Mouse (Mus musculus) hindbrain, embryonic 11.5 days (tissue): ENCODE results near the gene Gls. TPM values are rescaled to one million over a fixed set of nuclear protein-coding genes. Genes with fewer than 3 reads are reported as not detected.

Experiments used
- ATAC-seq: fragments of 200-750 bp; cut with Nextera tagmentation; 2 replicates; pipeline ENCODE4 v1.8.0; 2017; ENCODE audit warnings: mild to moderate bottlenecking, moderate TSS enrichment, moderate library complexity; ENCODE audit not compliant: low FRiP score
- DNase-seq: peaks from one replicate; pipeline ENCODE4 v3.0.0-alpha.2; 2015; ENCODE audit warnings: low spot score
- H3K27ac ChIP-seq: fragments of 300-500 bp; sonication (generic); 2 replicates; pipeline ENCODE4 v1.5.1; 2014; ENCODE audit warnings: mild to moderate bottlenecking, low read depth, low read length
- H3K27me3 ChIP-seq: fragments of 300-500 bp; sonication (generic); 2 replicates; pipeline ENCODE4 v1.6.1; 2014; ENCODE audit warnings: mild to moderate bottlenecking, low read length, moderate library complexity, mixed read lengths; ENCODE audit not compliant: control insufficient read depth, insufficient read depth
- H3K36me3 ChIP-seq: fragments of 300-500 bp; sonication (generic); 2 replicates; pipeline ENCODE4 v1.6.1; 2014; ENCODE audit warnings: mild to moderate bottlenecking, low read length, moderate library complexity, mixed read lengths; ENCODE audit not compliant: control insufficient read depth, insufficient read depth
- H3K4me1 ChIP-seq: fragments of 300-500 bp; sonication (generic); replicated peaks from 2 replicates; pipeline ENCODE4 v1.6.1; 2014; ENCODE audit warnings: low read length, mixed read lengths; ENCODE audit not compliant: control insufficient read depth, insufficient read depth
- H3K4me2 ChIP-seq: fragments of 300-500 bp; sonication (generic); replicated peaks from 2 replicates; pipeline ENCODE4 v1.6.1; 2014; ENCODE audit warnings: mild to moderate bottlenecking, low read depth, low read length
- H3K4me3 ChIP-seq: fragments of 300-500 bp; sonication (generic); 2 replicates; pipeline ENCODE4 v1.5.1; 2014; ENCODE audit warnings: low read depth, low read length
- H3K9ac ChIP-seq: fragments of 300-500 bp; sonication (generic); 2 replicates; pipeline ENCODE4 v1.6.1; 2014; ENCODE audit warnings: low read depth, low read length
- H3K9me3 ChIP-seq: fragments of 300-500 bp; sonication (generic); 2 replicates; pipeline ENCODE4 v1.6.1; 2016; ENCODE audit warnings: low read length; ENCODE audit not compliant: control insufficient read depth
- WGBS: fragments of 180-500 bp; shearing (Covaris S2); extraction: QIAGEN DNeasy Blood & Tissue Kit; methylation state at CpG from one replicate; pipeline ENCODE4 v1.1.7; 2014; 5-methylcytosine and 5-hydroxymethylcytosine counted together
- polyA plus RNA-seq: library from polyadenylated mRNA; unstranded; fragments of >200 nt; fragmentation: Nextera tagmentation; extraction: Ambion mirVana; gene quantifications from 2 replicates; pipeline ENCODE4 v1.2.1, GENCODE M21; 2014

Gene Gls
- polyA plus RNA-seq, 1 experiment from 2014 or later: 36.5 TPM

- ATAC-seq (no peak), DNase-seq (no peak)
- WGBS: 91% methylated on average over 8 of the region's 8 CpGs
- Histone ChIP-seq H3K4me2 (no peak overlapping the region), H3K36me3 (no peaks in the 10 kb centered on the region), H3K27me3 (no peaks in the 10 kb centered on the region), H3K9me3 (no peaks in the 10 kb centered on the region), H3K4me1 (no peaks in the 10 kb centered on the region), H3K27ac (no peak overlapping the region), H3K9ac (no peak overlapping the region), H3K4me3 (no peak overlapping the region)
Observed at GRCm38 (mm10) chr1:52154890-52155289, 78.1 kb downstream of the Gls start.

- Histone ChIP-seq H3K9ac (no peak overlapping the region), H3K36me3 (no peaks in the 10 kb centered on the region), H3K27me3 (no peaks in the 10 kb centered on the region), H3K4me3 (no peak overlapping the region), H3K4me2 (no peak overlapping the region), H3K4me1 (no peaks in the 10 kb centered on the region), H3K9me3 (no peaks in the 10 kb centered on the region), H3K27ac (no peak overlapping the region)
- WGBS: 33% methylated on average over 3 of the region's 3 CpGs
- ATAC-seq (no peak), DNase-seq (no peak)
Observed at GRCm38 (mm10) chr1:52152936-52153335, 80.1 kb downstream of the Gls start.

GRCm38 (mm10) chr1:52152369-52152768 lies 80.7 kb downstream of the Gls start:
- Histone ChIP-seq H3K4me3 (no peak overlapping the region), H3K27ac (no peak overlapping the region), H3K4me1 (no peaks in the 10 kb centered on the region), H3K9ac (no peak overlapping the region), H3K9me3 (no peaks in the 10 kb centered on the region), H3K4me2 (no peak overlapping the region), H3K36me3 (no peaks in the 10 kb centered on the region), H3K27me3 (no peaks in the 10 kb centered on the region)
- WGBS: 75% methylated on average over 13 of the region's 13 CpGs
- DNase-seq (no peak), ATAC-seq (no peak)

GRCm38 (mm10) chr1:52151166-52151565 lies 81.9 kb downstream of the Gls start:
- no peak for ATAC-seq
- no peaks in the 10 kb centered on the region for H3K27me3 ChIP-seq

GRCm38 (mm10) chr1:52150676-52151075 lies 82.4 kb downstream of the Gls start:
- WGBS: 66% methylated on average over 11 of the region's 11 CpGs
- no peak overlapping the region for H3K4me3 ChIP-seq
- H3K27me3 ChIP-seq: no peaks in the 10 kb centered on the region
- H3K9ac ChIP-seq: no peak overlapping the region
- ATAC-seq (no peak), DNase-seq (no peak)
- H3K4me1 ChIP-seq: no peaks in the 10 kb centered on the region
- H3K36me3 ChIP-seq: no peaks in the 10 kb centered on the region
- H3K9me3 ChIP-seq: no peaks in the 10 kb centered on the region
- no peak overlapping the region for H3K27ac ChIP-seq
- H3K4me2 ChIP-seq: no peak overlapping the region

More at GRCm38 (mm10) chr1:52151166-52151565, 81.9 kb downstream of the Gls start:
- H3K27ac ChIP-seq: no peak overlapping the region
- no peak overlapping the region for H3K9ac ChIP-seq
- DNase-seq: no peak
- 95% methylated on average over 5 of the region's 5 CpGs for WGBS
- no peaks in the 10 kb centered on the region for H3K9me3 ChIP-seq
- H3K36me3 ChIP-seq: no peaks in the 10 kb centered on the region
- no peak overlapping the region for H3K4me3 ChIP-seq
- H3K4me1 ChIP-seq: no peaks in the 10 kb centered on the region
- H3K4me2 ChIP-seq: no peak overlapping the region

- Histone ChIP-seq H3K27ac (no peak overlapping the region), H3K4me2 (no peak overlapping the region), H3K9ac (no peak overlapping the region), H3K27me3 (no peaks in the 10 kb centered on the region), H3K4me3 (no peak overlapping the region), H3K4me1 (no peaks in the 10 kb centered on the region), H3K9me3 (no peaks in the 10 kb centered on the region), H3K36me3 (no peaks in the 10 kb centered on the region)
- WGBS: 69% methylated on average over 9 of the region's 9 CpGs
- DNase-seq (no peak), ATAC-seq (peak; percentile 46)
Observed at GRCm38 (mm10) chr1:52149934-52150346, 83.1 kb downstream of the Gls start.

- DNase-seq (no peak), ATAC-seq (no peak)
- 79% methylated on average over 7 of the region's 7 CpGs for WGBS
- no peak overlapping the region for H3K4me3 ChIP-seq
- H3K9ac ChIP-seq: no peak overlapping the region
- H3K27ac ChIP-seq: no peak overlapping the region
- no peaks in the 10 kb centered on the region for H3K9me3 ChIP-seq
- no peaks in the 10 kb centered on the region for H3K27me3 ChIP-seq
- H3K4me1 ChIP-seq: no peaks in the 10 kb centered on the region
- H3K4me2 ChIP-seq: no peak overlapping the region
- no peaks in the 10 kb centered on the region for H3K36me3 ChIP-seq
Observed at GRCm38 (mm10) chr1:52148696-52149095, 84.3 kb downstream of the Gls start.

GRCm38 (mm10) chr1:52148178-52148577 lies 84.9 kb downstream of the Gls start:
- DNase-seq: no peak
- H3K4me2 ChIP-seq: no peak overlapping the region
- no peak overlapping the region for H3K27ac ChIP-seq
- ATAC-seq: no peak
- WGBS: 70% methylated on average over 7 of the region's 7 CpGs
- H3K4me3 ChIP-seq: no peak overlapping the region
- H3K9ac ChIP-seq: no peak overlapping the region
- no peaks in the 10 kb centered on the region for H3K27me3 ChIP-seq
- H3K9me3 ChIP-seq: no peaks in the 10 kb centered on the region
- H3K36me3 ChIP-seq: no peaks in the 10 kb centered on the region
- no peaks in the 10 kb centered on the region for H3K4me1 ChIP-seq

- Histone ChIP-seq H3K36me3 (no peaks in the 10 kb centered on the region), H3K4me1 (no peaks in the 10 kb centered on the region), H3K27ac (no peak overlapping the region), H3K4me3 (no peak overlapping the region), H3K9ac (no peak overlapping the region), H3K27me3 (no peaks in the 10 kb centered on the region), H3K9me3 (no peaks in the 10 kb centered on the region), H3K4me2 (no peak overlapping the region)
- 82% methylated on average over 2 of the region's 2 CpGs for WGBS
- no peak for DNase-seq
- no peak for ATAC-seq
Observed at GRCm38 (mm10) chr1:52147431-52147830, 85.6 kb downstream of the Gls start.
